Comparison of ENCODE assay signal across 12 mouse cellular contexts in genomic region chr17:86400032-86400431, GRCm38 (mm10).
A peak's percentile ranks its signal among the peaks of the same experiment; 100 is the strongest.
DNase-seq lines count a peak whose midpoint lies in the region; ATAC-seq and TF ChIP-seq lines count a peak whose summit lies in the region.
"Had no signal": no experiment of that assay in that cellular context is flagged by ENCODE, and none has a peak within 500 bp of the region (broad histone marks: within the 10 kb centered on the region; RNA-seq: fewer than 3 reads in every experiment).

No protein-coding gene starts in this region.

- H3K9me3 ChIP-seq in heart, embryonic 16.5 days (replicated peaks; ENCODE audit: control insufficient read depth, low read length), result no peaks in the 10 kb centered on the region
- no peaks in the 10 kb centered on the region for H3K9me3 ChIP-seq in lung, embryonic 14.5 days (ENCODE audit: low read depth, low read length)
- H3K9me3 ChIP-seq: hindbrain, embryonic 12.5 days; liver, embryonic 12.5 days had no signal

- ATAC-seq in heart, embryonic 16.5 days (replicated peaks; ENCODE audit: extremely low read depth, insufficient read depth, low FRiP score), result peak; percentile 76
- no peak for ATAC-seq in lung, embryonic 14.5 days (ENCODE audit: insufficient read depth)
- ATAC-seq: liver, embryonic 12.5 days had no signal

- H3K9ac ChIP-seq in heart, embryonic 16.5 days (ENCODE audit: low read length), result no peak overlapping the region
- H3K9ac ChIP-seq in lung, embryonic 14.5 days, result no peak overlapping the region
- H3K9ac ChIP-seq: hindbrain, embryonic 12.5 days; liver, embryonic 12.5 days had no signal

- TF ChIP-seq CTCF in brain, embryonic 14.5 days (IDR thresholded peaks at IDR 0.05; ENCODE audit: borderline replicate concordance, extremely low read depth, insufficient read depth, insufficient read length), result no peak
- TF ChIP-seq CTCF in lung, embryonic 14.5 days (IDR thresholded peaks at IDR 0.05; ENCODE audit: low read depth), result no peak

- H3K4me3 ChIP-seq in heart, embryonic 16.5 days (ENCODE audit: low read length), result no peak overlapping the region
- H3K4me3 ChIP-seq in lung, embryonic 14.5 days (ENCODE audit: low read depth, low read length), result no peak overlapping the region
- H3K4me3 ChIP-seq: hindbrain, embryonic 12.5 days; liver, embryonic 12.5 days had no signal

- peak overlapping the region; percentile 63 for H3K27ac ChIP-seq in heart, embryonic 16.5 days (ENCODE audit: low read length)
- H3K27ac ChIP-seq in lung, embryonic 14.5 days (ENCODE audit: low read depth), result no peak overlapping the region
- H3K27ac ChIP-seq: hindbrain, embryonic 12.5 days; liver, embryonic 12.5 days had no signal

- H3K27me3 ChIP-seq in heart, embryonic 16.5 days (ENCODE audit: control insufficient read depth, insufficient read depth, low read length), result no peaks in the 10 kb centered on the region
- no peaks in the 10 kb centered on the region for H3K27me3 ChIP-seq in lung, embryonic 14.5 days (ENCODE audit: insufficient read depth, low read length)
- H3K27me3 ChIP-seq: hindbrain, embryonic 12.5 days had no signal

- intact Hi-C loops in heart, postnatal 25 days (cut with DNase I), result no loop called here

- DNase-seq in heart, adult 11 months, result peak; percentile 92
- no peak for DNase-seq in heart, postnatal 25 days (ENCODE audit: low spot score)
- DNase-seq in brain, embryonic 14.5 days (ENCODE audit: low read depth), result peak; percentile 74
- peak; percentile 42 for DNase-seq in lung, embryonic 14.5 days
- DNase-seq in cerebellum, postnatal 10 days, result no peak
- no peak for DNase-seq in thymus, postnatal 25 days
- no peak for DNase-seq in embryo, embryonic 10.5 days (ENCODE audit: low spot score)
- DNase-seq: cerebellum, adult 2 months; layer of hippocampus, postnatal 36 days had no signal

- no peaks in the 10 kb centered on the region for H3K36me3 ChIP-seq in heart, embryonic 16.5 days (ENCODE audit: control insufficient read depth, insufficient read depth)
- H3K36me3 ChIP-seq in lung, embryonic 14.5 days (ENCODE audit: insufficient read depth), result no peaks in the 10 kb centered on the region
- H3K36me3 ChIP-seq: hindbrain, embryonic 12.5 days; liver, embryonic 12.5 days had no signal

- H3K4me1 ChIP-seq in heart, embryonic 16.5 days (ENCODE audit: control insufficient read depth, insufficient read depth, low read length), result peaks cover 25% of the 10 kb centered on the region
- H3K4me1 ChIP-seq in lung, embryonic 14.5 days (ENCODE audit: insufficient read depth), result no peaks in the 10 kb centered on the region

- H3K4me2 ChIP-seq in heart, embryonic 16.5 days (ENCODE audit: low read depth, low read length), result no peak overlapping the region
- no peak overlapping the region for H3K4me2 ChIP-seq in lung, embryonic 14.5 days
- H3K4me2 ChIP-seq: hindbrain, embryonic 12.5 days; liver, embryonic 12.5 days had no signal

- WGBS in heart, embryonic 16.5 days, result 35% methylated on average over 4 of the region's 4 CpGs
- 61% methylated on average over 4 of the region's 4 CpGs for WGBS in lung, embryonic 14.5 days

- no peak for TF ChIP-seq POLR2A in brain, embryonic 14.5 days (IDR thresholded peaks at IDR 0.05; ENCODE audit: borderline replicate concordance, extremely low read depth, insufficient read depth, insufficient read length, poor library complexity, severe bottlenecking)

Comparison
In these comparisons a context has a peak if more than half of its experiments do, and no peak if none do; other contexts are left out.
1. DNase-seq: peak in heart, adult 11 months (single experiment), brain, embryonic 14.5 days (single experiment) and lung, embryonic 14.5 days (single experiment); none in heart, postnatal 25 days (single experiment), cerebellum, postnatal 10 days (0 of 2), thymus, postnatal 25 days (single experiment) and embryo, embryonic 10.5 days (single experiment).